Mouse (Mus musculus): ENCODE measurements at regions not wholly inside any gene's neighbourhood (a gene's known extent, or its start where the extent isn't known, plus 50 kb on each side); places are given as distances from the start of the nearest gene placed in this dataset.

GRCm38 (mm10) chr8:92194065-92194464 lies 163.4 kb upstream of the Irx5 start:
- TF ChIP-seq E2F4 (IDR thresholded peaks at IDR 0.05; ENCODE audit: insufficient read depth) = no peak
- TF ChIP-seq POLR2A (IDR thresholded peaks at IDR 0.05; ENCODE audit: insufficient read length, low read depth) = no peak
- TF ChIP-seq MAX (IDR thresholded peaks at IDR 0.05; ENCODE audit: low read depth) = no peak
- TF ChIP-seq TCF3 (IDR thresholded peaks at IDR 0.05; ENCODE audit: insufficient read length, low read depth) = no peak
- TF ChIP-seq TCF12 (IDR thresholded peaks at IDR 0.05; ENCODE audit: insufficient read depth, poor library complexity, severe bottlenecking) = no peak
